Mouse (Mus musculus): ENCODE results near the gene Ppp6r3.
A peak's percentile ranks its signal among the peaks of the same experiment; 100 is the strongest.

Gene Ppp6r3

GRCm38 (mm10) chr19:3528646-3529045, 46.9 kb downstream of the Ppp6r3 start:
- DNase-seq (ENCODE audit: low read depth, low spot score), result no peak

- DNase-seq (ENCODE audit: low read depth, low spot score), result no peak
Observed at GRCm38 (mm10) chr19:3527531-3527930, 48.0 kb downstream of the Ppp6r3 start.

GRCm38 (mm10) chr19:3519471-3520169, 55.9 kb downstream of the Ppp6r3 start:
- no peak for DNase-seq (ENCODE audit: low read depth, low spot score)

- DNase-seq (ENCODE audit: low read depth, low spot score), result no peak
Observed at GRCm38 (mm10) chr19:3497216-3497615, 78.3 kb downstream of the Ppp6r3 start.

- DNase-seq (ENCODE audit: low read depth, low spot score), result no peak
Observed at GRCm38 (mm10) chr19:3489826-3490225, 85.7 kb downstream of the Ppp6r3 start.

- no peak for DNase-seq (ENCODE audit: low read depth, low spot score)
Observed at GRCm38 (mm10) chr19:3482831-3483230, 92.7 kb downstream of the Ppp6r3 start.

GRCm38 (mm10) chr19:3480101-3480500, 95.4 kb downstream of the Ppp6r3 start:
- DNase-seq (ENCODE audit: low read depth, low spot score), result no peak

GRCm38 (mm10) chr19:3476996-3477395, 98.6 kb downstream of the Ppp6r3 start:
- no peak for DNase-seq (ENCODE audit: low read depth, low spot score)

- no peak for DNase-seq (ENCODE audit: low read depth, low spot score)
Observed at GRCm38 (mm10) chr19:3471218-3471617, 104.3 kb downstream of the Ppp6r3 start.

GRCm38 (mm10) chr19:3467574-3467973, 108.0 kb downstream of the Ppp6r3 start:
- DNase-seq (ENCODE audit: low read depth, low spot score), result no peak

- DNase-seq (ENCODE audit: low read depth, low spot score), result no peak
Observed at GRCm38 (mm10) chr19:3459986-3460385, 115.6 kb downstream of the Ppp6r3 start.

GRCm38 (mm10) chr19:3458331-3459099, 117.0 kb downstream of the Ppp6r3 start:
- DNase-seq (ENCODE audit: low read depth, low spot score), result no peak

- no peak for DNase-seq (ENCODE audit: low read depth, low spot score)
Observed at GRCm38 (mm10) chr19:3457700-3458099, 117.8 kb downstream of the Ppp6r3 start.

- DNase-seq (ENCODE audit: low read depth, low spot score), result no peak
Observed at GRCm38 (mm10) chr19:3451649-3452048, 123.9 kb downstream of the Ppp6r3 start.

- DNase-seq (ENCODE audit: low read depth, low spot score), result peak; percentile 80
Observed at GRCm38 (mm10) chr19:3451170-3451569, 124.4 kb downstream of the Ppp6r3 start.

- DNase-seq (ENCODE audit: low read depth, low spot score), result no peak
Observed at GRCm38 (mm10) chr19:3450714-3451113, 124.8 kb downstream of the Ppp6r3 start.

GRCm38 (mm10) chr19:3449248-3449647, 126.3 kb downstream of the Ppp6r3 start:
- DNase-seq (ENCODE audit: low read depth, low spot score), result no peak

- DNase-seq (ENCODE audit: low read depth, low spot score), result peak; percentile 41
Observed at GRCm38 (mm10) chr19:3447348-3447747, 128.2 kb downstream of the Ppp6r3 start.

GRCm38 (mm10) chr19:3441092-3441491, 134.5 kb downstream of the Ppp6r3 start:
- no peak for DNase-seq (ENCODE audit: low read depth, low spot score)

- DNase-seq (ENCODE audit: low read depth, low spot score), result no peak
Observed at GRCm38 (mm10) chr19:3440667-3441066, 134.9 kb downstream of the Ppp6r3 start.

- DNase-seq (ENCODE audit: low read depth, low spot score), result peak; percentile 34
Observed at GRCm38 (mm10) chr19:3437980-3438379, 137.6 kb downstream of the Ppp6r3 start.

- peak; percentile 79 for DNase-seq (ENCODE audit: low read depth, low spot score)
Observed at GRCm38 (mm10) chr19:3436840-3437239, 138.7 kb downstream of the Ppp6r3 start.

GRCm38 (mm10) chr19:3435824-3436223, 139.7 kb downstream of the Ppp6r3 start:
- DNase-seq (ENCODE audit: low read depth, low spot score), result no peak
